Mouse (Mus musculus): Measurements from ENCODE around the gene Slc7a5. TPM values are rescaled to one million over a fixed set of nuclear protein-coding genes. Genes with fewer than 3 reads are reported as not detected.

The Slc7a5 gene
- polyA plus RNA-seq, 1 experiment from 2014 or later: 26.4 TPM

- no peaks in the 10 kb centered on the region for H3K4me1 ChIP-seq (replicated peaks; ENCODE audit: control insufficient read depth, insufficient read depth, low read length)
- ATAC-seq (replicated peaks; ENCODE audit: low FRiP score, low TSS enrichment, low read depth): no peak
- no peak for DNase-seq (ENCODE audit: low spot score)
- H3K4me3 ChIP-seq (ENCODE audit: low read depth, low read length): no peak overlapping the region
- no peaks in the 10 kb centered on the region for H3K9me3 ChIP-seq (ENCODE audit: control insufficient read depth, low read length)
- no peaks in the 10 kb centered on the region for H3K36me3 ChIP-seq (ENCODE audit: control insufficient read depth, insufficient read depth, low read length)
- no peak overlapping the region for H3K27ac ChIP-seq (ENCODE audit: low read depth)
- H3K9ac ChIP-seq (ENCODE audit: low read length): no peak overlapping the region
- no peak overlapping the region for H3K4me2 ChIP-seq (ENCODE audit: low read length)
- 0 out of 2 replicates have a peak, but pooled peaks cover 3% of the 10 kb centered on the region for H3K27me3 ChIP-seq (replicated peaks; ENCODE audit: control insufficient read depth, insufficient read depth, low read length)
- WGBS: 33% methylated on average over 7 of the region's 7 CpGs
Measured at GRCm38 (mm10) chr8:121851716-121852115, 55.8 kb downstream of the Slc7a5 start.

- Histone ChIP-seq H3K9ac (ENCODE audit: low read length) (peak overlapping the region; percentile 29; the same call in 1 of the 2 replicates), H3K4me2 (ENCODE audit: low read length) (peak overlapping the region; percentile 49), H3K9me3 (ENCODE audit: control insufficient read depth, low read length) (no peaks in the 10 kb centered on the region), H3K27ac (ENCODE audit: low read depth) (no peak overlapping the region), H3K36me3 (ENCODE audit: control insufficient read depth, insufficient read depth, low read length) (no peaks in the 10 kb centered on the region), H3K4me3 (ENCODE audit: low read depth, low read length) (peak overlapping the region; percentile 14; the same call in 1 of the 2 replicates), H3K4me1 (replicated peaks; ENCODE audit: control insufficient read depth, insufficient read depth, low read length) (no peaks in the 10 kb centered on the region), H3K27me3 (replicated peaks; ENCODE audit: control insufficient read depth, insufficient read depth, low read length) (0 out of 2 replicates have a peak, but pooled peaks cover 3% of the 10 kb centered on the region)
- ATAC-seq (replicated peaks; ENCODE audit: low FRiP score, low TSS enrichment, low read depth): peak; percentile 70
- DNase-seq (ENCODE audit: low spot score): peak; percentile 100
- 7% methylated on average over 24 of the region's 24 CpGs for WGBS
Measured at GRCm38 (mm10) chr8:121850821-121851470, 56.5 kb downstream of the Slc7a5 start.

- Histone ChIP-seq H3K4me3 (ENCODE audit: low read depth, low read length) (no peak overlapping the region), H3K4me2 (ENCODE audit: low read length) (peak overlapping the region; percentile 49), H3K9ac (ENCODE audit: low read length) (peak overlapping the region; percentile 29; the same call in 1 of the 2 replicates), H3K4me1 (replicated peaks; ENCODE audit: control insufficient read depth, insufficient read depth, low read length) (no peaks in the 10 kb centered on the region), H3K36me3 (ENCODE audit: control insufficient read depth, insufficient read depth, low read length) (no peaks in the 10 kb centered on the region), H3K27me3 (replicated peaks; ENCODE audit: control insufficient read depth, insufficient read depth, low read length) (0 out of 2 replicates have a peak, but pooled peaks cover 3% of the 10 kb centered on the region), H3K27ac (ENCODE audit: low read depth) (no peak overlapping the region), H3K9me3 (ENCODE audit: control insufficient read depth, low read length) (no peaks in the 10 kb centered on the region)
- DNase-seq (ENCODE audit: low spot score) (no peak), ATAC-seq (replicated peaks; ENCODE audit: low FRiP score, low TSS enrichment, low read depth) (no peak; the same call in 1 of the 2 replicates)
- 53% methylated on average over 12 of the region's 12 CpGs for WGBS
Measured at GRCm38 (mm10) chr8:121850436-121850820, 57.1 kb downstream of the Slc7a5 start.

- Histone ChIP-seq H3K9ac (ENCODE audit: low read length) (no peak overlapping the region), H3K9me3 (ENCODE audit: control insufficient read depth, low read length) (no peaks in the 10 kb centered on the region), H3K27me3 (replicated peaks; ENCODE audit: control insufficient read depth, insufficient read depth, low read length) (0 out of 2 replicates have a peak, but pooled peaks cover 3% of the 10 kb centered on the region), H3K4me3 (ENCODE audit: low read depth, low read length) (no peak overlapping the region), H3K36me3 (ENCODE audit: control insufficient read depth, insufficient read depth, low read length) (no peaks in the 10 kb centered on the region), H3K4me1 (replicated peaks; ENCODE audit: control insufficient read depth, insufficient read depth, low read length) (no peaks in the 10 kb centered on the region), H3K27ac (ENCODE audit: low read depth) (no peak overlapping the region), H3K4me2 (ENCODE audit: low read length) (no peak overlapping the region)
- 13% methylated on average over 6 of the region's 6 CpGs for WGBS
- ATAC-seq (replicated peaks; ENCODE audit: low FRiP score, low TSS enrichment, low read depth): 0 out of 2 replicates have a peak, but pooled peaks have one; percentile 26
- DNase-seq (ENCODE audit: low spot score): peak; percentile 86
Measured at GRCm38 (mm10) chr8:121850018-121850417, 57.5 kb downstream of the Slc7a5 start.

GRCm38 (mm10) chr8:121849303-121849702 lies 58.2 kb downstream of the Slc7a5 start:
- H3K27me3 ChIP-seq (replicated peaks; ENCODE audit: control insufficient read depth, insufficient read depth, low read length): 0 out of 2 replicates have a peak, but pooled peaks cover 3% of the 10 kb centered on the region
- WGBS: 73% methylated on average over 9 of the region's 9 CpGs
- DNase-seq (ENCODE audit: low spot score) (no peak), ATAC-seq (replicated peaks; ENCODE audit: low FRiP score, low TSS enrichment, low read depth) (no peak)
- H3K9ac ChIP-seq (ENCODE audit: low read length): no peak overlapping the region
- no peaks in the 10 kb centered on the region for H3K9me3 ChIP-seq (ENCODE audit: control insufficient read depth, low read length)
- H3K36me3 ChIP-seq (ENCODE audit: control insufficient read depth, insufficient read depth, low read length): no peaks in the 10 kb centered on the region
- H3K4me3 ChIP-seq (ENCODE audit: low read depth, low read length): no peak overlapping the region
- H3K4me1 ChIP-seq (replicated peaks; ENCODE audit: control insufficient read depth, insufficient read depth, low read length): no peaks in the 10 kb centered on the region
- no peak overlapping the region for H3K4me2 ChIP-seq (ENCODE audit: low read length)
- no peak overlapping the region for H3K27ac ChIP-seq (ENCODE audit: low read depth)

GRCm38 (mm10) chr8:121848495-121848894 lies 59.0 kb downstream of the Slc7a5 start:
- 62% methylated on average over 10 of the region's 10 CpGs for WGBS
- no peaks in the 10 kb centered on the region for H3K36me3 ChIP-seq (ENCODE audit: control insufficient read depth, insufficient read depth, low read length)
- no peak overlapping the region for H3K9ac ChIP-seq (ENCODE audit: low read length)
- no peaks in the 10 kb centered on the region for H3K4me1 ChIP-seq (replicated peaks; ENCODE audit: control insufficient read depth, insufficient read depth, low read length)
- no peak overlapping the region for H3K4me2 ChIP-seq (ENCODE audit: low read length)
- no peak overlapping the region for H3K4me3 ChIP-seq (ENCODE audit: low read depth, low read length)
- H3K27ac ChIP-seq (ENCODE audit: low read depth): no peak overlapping the region
- no peak for DNase-seq (ENCODE audit: low spot score)
- 0 out of 2 replicates have a peak, but pooled peaks cover 3% of the 10 kb centered on the region for H3K27me3 ChIP-seq (replicated peaks; ENCODE audit: control insufficient read depth, insufficient read depth, low read length)
- ATAC-seq (replicated peaks; ENCODE audit: low FRiP score, low TSS enrichment, low read depth): no peak
- H3K9me3 ChIP-seq (ENCODE audit: control insufficient read depth, low read length): no peaks in the 10 kb centered on the region

- Histone ChIP-seq H3K4me1 (replicated peaks; ENCODE audit: control insufficient read depth, insufficient read depth, low read length) (no peaks in the 10 kb centered on the region), H3K9me3 (ENCODE audit: control insufficient read depth, low read length) (no peaks in the 10 kb centered on the region), H3K27ac (ENCODE audit: low read depth) (no peak overlapping the region), H3K36me3 (ENCODE audit: control insufficient read depth, insufficient read depth, low read length) (no peaks in the 10 kb centered on the region), H3K4me2 (ENCODE audit: low read length) (no peak overlapping the region), H3K27me3 (replicated peaks; ENCODE audit: control insufficient read depth, insufficient read depth, low read length) (0 out of 2 replicates have a peak, but pooled peaks cover 3% of the 10 kb centered on the region), H3K9ac (ENCODE audit: low read length) (no peak overlapping the region), H3K4me3 (ENCODE audit: low read depth, low read length) (no peak overlapping the region)
- WGBS: 62% methylated on average over 6 of the region's 6 CpGs
- DNase-seq (ENCODE audit: low spot score) (no peak), ATAC-seq (replicated peaks; ENCODE audit: low FRiP score, low TSS enrichment, low read depth) (no peak)
Measured at GRCm38 (mm10) chr8:121847987-121848386, 59.5 kb downstream of the Slc7a5 start.

- ATAC-seq (replicated peaks; ENCODE audit: low FRiP score, low TSS enrichment, low read depth): no peak
- H3K27me3 ChIP-seq (replicated peaks; ENCODE audit: control insufficient read depth, insufficient read depth, low read length): 0 out of 2 replicates have a peak, but pooled peaks cover 3% of the 10 kb centered on the region
- H3K4me3 ChIP-seq (ENCODE audit: low read depth, low read length): no peak overlapping the region
- 77% methylated on average over 10 of the region's 10 CpGs for WGBS
- no peak overlapping the region for H3K9ac ChIP-seq (ENCODE audit: low read length)
- H3K27ac ChIP-seq (ENCODE audit: low read depth): no peak overlapping the region
- H3K4me2 ChIP-seq (ENCODE audit: low read length): no peak overlapping the region
- no peaks in the 10 kb centered on the region for H3K9me3 ChIP-seq (ENCODE audit: control insufficient read depth, low read length)
- H3K36me3 ChIP-seq (ENCODE audit: control insufficient read depth, insufficient read depth, low read length): no peaks in the 10 kb centered on the region
- no peak for DNase-seq (ENCODE audit: low spot score)
- no peaks in the 10 kb centered on the region for H3K4me1 ChIP-seq (replicated peaks; ENCODE audit: control insufficient read depth, insufficient read depth, low read length)
Measured at GRCm38 (mm10) chr8:121847261-121847822, 60.2 kb downstream of the Slc7a5 start.
